Mouse (Mus musculus): ENCODE results near the gene Pmp22. TPM values are rescaled to one million over a fixed set of nuclear protein-coding genes. Genes with fewer than 3 reads are reported as not detected.

Pmp22 gene
- total and polyA plus RNA-seq, 3 experiments = 0.11 TPM; not detected in 2

DNA sequence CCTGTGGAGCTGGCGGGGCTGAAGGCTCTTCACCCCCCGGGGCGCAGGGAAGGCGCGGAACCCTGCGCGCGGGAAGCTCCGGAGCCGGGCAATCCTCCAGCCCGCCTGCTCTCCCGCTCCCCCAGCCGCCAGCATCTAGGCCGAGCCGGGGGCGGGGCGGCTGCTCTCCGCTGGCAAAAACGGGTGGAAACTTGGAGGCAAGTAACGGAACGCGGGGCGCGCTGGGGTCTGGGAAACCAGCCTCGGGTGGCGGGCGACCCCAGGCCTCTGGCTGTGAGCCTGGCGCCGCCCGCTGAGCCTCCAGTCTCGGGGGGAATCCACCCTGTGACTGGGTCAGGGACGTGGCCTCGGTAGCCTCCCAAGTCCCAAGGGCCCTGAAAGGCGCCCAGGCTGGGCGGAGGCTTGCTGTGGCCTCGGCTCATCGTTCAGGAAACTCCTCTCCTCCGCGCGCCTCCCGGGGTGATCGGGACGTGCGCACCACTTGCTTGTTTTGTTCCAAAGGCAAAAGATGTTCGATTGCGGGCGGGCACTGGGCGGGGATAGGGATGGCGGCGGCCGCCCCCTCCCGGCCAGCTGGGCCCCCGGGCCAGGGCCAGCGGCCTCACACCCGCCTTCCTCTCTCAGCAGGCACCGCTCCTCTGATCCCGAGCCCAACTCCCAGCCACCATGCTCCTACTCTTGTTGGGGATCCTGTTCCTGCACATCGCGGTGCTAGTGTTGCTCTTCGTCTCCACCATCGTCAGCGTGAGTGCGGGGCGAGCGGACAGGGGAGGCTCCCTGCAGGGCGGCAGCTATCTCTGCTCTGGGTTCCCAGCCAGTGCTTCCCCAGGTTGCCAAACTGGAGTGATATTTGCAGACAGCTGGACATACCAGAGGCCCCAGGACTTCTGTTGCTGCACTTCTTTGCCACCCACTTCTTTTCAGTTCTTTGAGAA lies 4.0 kb downstream of the Pmp22 start:
- no peak for TF ChIP-seq POLR2AphosphoS5 (IDR thresholded peaks at IDR 0.05; ENCODE audit: insufficient replicate concordance, low read depth, low read length)
- TF ChIP-seq TAL1 (conservative IDR thresholded peaks at IDR 0.05; ENCODE audit: low read depth, low read length) = no peak
- no peak for TF ChIP-seq GATA2 (IDR thresholded peaks at IDR 0.05; ENCODE audit: borderline replicate concordance, low read depth, low read length)
- no peak for TF ChIP-seq CTCF (IDR thresholded peaks at IDR 0.05; ENCODE audit: low read depth, low read length)
- TF ChIP-seq GATA1 (IDR thresholded peaks at IDR 0.05; ENCODE audit: borderline replicate concordance, low read length) = no peak
- Histone ChIP-seq H3K27me3 (ENCODE audit: insufficient read depth, low read length) (no peaks in the 10 kb centered on the region), H3K36me3 (replicated peaks) (no peaks in the 10 kb centered on the region), H3K4me3 (ENCODE audit: low read depth, low read length) (no peak overlapping the region; the same call in 1 of the 2 replicates), H3K9me3 (replicated peaks) (peaks cover 45% of the 10 kb centered on the region), H3K4me1 (ENCODE audit: insufficient read depth, low read depth, low read length) (no peaks in the 10 kb centered on the region)
- ATAC-seq (ENCODE audit: extremely low read depth, insufficient number of reproducible peaks, low FRiP score, poor library complexity, severe bottlenecking) (no peak), DNase-seq (ENCODE audit: low spot score) (no peak)

DNA sequence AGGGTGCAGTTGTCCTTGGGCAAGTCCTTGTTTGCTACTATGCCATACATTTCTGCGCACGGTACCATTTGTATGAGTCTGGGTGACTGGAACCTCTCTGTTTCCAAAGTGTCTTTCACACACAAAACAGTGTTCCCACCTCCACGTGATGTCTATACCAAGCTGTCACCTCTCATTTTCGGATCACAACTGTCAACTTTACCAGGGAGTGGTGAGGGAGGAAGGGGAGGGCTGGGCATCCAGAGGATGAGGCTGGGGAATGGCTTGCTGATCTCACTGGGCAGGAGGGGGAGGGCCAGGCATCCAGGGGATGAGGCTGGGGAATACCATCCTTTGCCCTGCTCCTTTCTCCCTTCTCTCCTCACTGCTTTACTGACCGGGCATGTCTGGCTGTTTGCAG lies 5.2 kb downstream of the Pmp22 start:
- Histone ChIP-seq H3K36me3 (replicated peaks) (no peaks in the 10 kb centered on the region), H3K27me3 (ENCODE audit: insufficient read depth, low read length) (no peaks in the 10 kb centered on the region), H3K4me3 (ENCODE audit: low read depth, low read length) (no peak overlapping the region), H3K4me1 (ENCODE audit: insufficient read depth, low read depth, low read length) (no peaks in the 10 kb centered on the region), H3K9me3 (replicated peaks) (peaks cover 45% of the 10 kb centered on the region)
- DNase-seq (ENCODE audit: low spot score) (no peak), ATAC-seq (ENCODE audit: extremely low read depth, insufficient number of reproducible peaks, low FRiP score, poor library complexity, severe bottlenecking) (no peak)
- TF ChIP-seq TAL1 (conservative IDR thresholded peaks at IDR 0.05; ENCODE audit: low read depth, low read length) = no peak
- TF ChIP-seq POLR2AphosphoS5 (IDR thresholded peaks at IDR 0.05; ENCODE audit: insufficient replicate concordance, low read depth, low read length) = no peak
- TF ChIP-seq CTCF (IDR thresholded peaks at IDR 0.05; ENCODE audit: low read depth, low read length) = no peak
- no peak for TF ChIP-seq GATA1 (IDR thresholded peaks at IDR 0.05; ENCODE audit: borderline replicate concordance, low read length)
- no peak for TF ChIP-seq GATA2 (IDR thresholded peaks at IDR 0.05; ENCODE audit: borderline replicate concordance, low read depth, low read length)

DNA sequence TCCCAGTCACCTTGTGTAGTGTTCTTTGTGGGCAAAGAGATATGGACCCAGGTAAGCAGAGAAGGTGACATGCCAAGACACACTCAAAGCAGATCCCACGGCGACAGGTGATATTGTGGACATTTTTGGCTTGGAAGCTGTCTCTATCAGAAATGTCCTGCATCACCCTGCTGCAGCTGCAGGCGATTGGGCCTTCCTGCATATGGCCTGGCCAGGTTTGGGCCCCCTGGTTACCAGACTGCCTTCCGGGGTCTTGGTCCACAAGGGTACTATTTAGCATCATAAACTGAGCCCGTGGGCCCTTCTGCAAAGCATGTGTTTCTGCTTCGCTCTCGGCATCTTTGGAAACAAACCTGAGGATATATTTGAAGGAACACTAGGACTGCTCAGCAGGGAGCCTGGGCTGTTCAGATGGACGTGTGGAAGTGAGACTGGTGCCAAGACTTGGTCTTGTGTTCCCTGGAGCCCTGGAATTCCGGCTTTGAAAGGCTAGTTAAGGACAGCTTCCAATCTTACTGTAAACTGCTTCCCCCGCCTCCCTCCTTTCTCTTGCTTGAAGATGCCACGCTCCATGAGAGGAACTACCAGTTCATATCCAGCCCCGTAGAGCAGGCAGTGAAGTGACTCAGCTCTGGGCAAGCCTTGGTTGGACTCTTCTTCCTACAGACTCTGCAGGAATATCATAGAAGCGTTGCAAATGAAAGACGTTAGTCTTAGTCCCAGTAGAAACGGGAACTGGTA lies 6.1 kb downstream of the Pmp22 start:
- Histone ChIP-seq H3K9me3 (replicated peaks) (peaks cover 38% of the 10 kb centered on the region), H3K36me3 (replicated peaks) (no peaks in the 10 kb centered on the region), H3K4me3 (ENCODE audit: low read depth, low read length) (no peak overlapping the region), H3K4me1 (ENCODE audit: insufficient read depth, low read depth, low read length) (no peaks in the 10 kb centered on the region), H3K27me3 (ENCODE audit: insufficient read depth, low read length) (no peaks in the 10 kb centered on the region)
- ATAC-seq (ENCODE audit: extremely low read depth, insufficient number of reproducible peaks, low FRiP score, poor library complexity, severe bottlenecking) (no peak), DNase-seq (ENCODE audit: low spot score) (no peak)
- no peak for TF ChIP-seq CTCF (IDR thresholded peaks at IDR 0.05; ENCODE audit: low read depth, low read length)
- no peak for TF ChIP-seq GATA2 (IDR thresholded peaks at IDR 0.05; ENCODE audit: borderline replicate concordance, low read depth, low read length)
- no peak for TF ChIP-seq POLR2AphosphoS5 (IDR thresholded peaks at IDR 0.05; ENCODE audit: insufficient replicate concordance, low read depth, low read length)
- no peak for TF ChIP-seq GATA1 (IDR thresholded peaks at IDR 0.05; ENCODE audit: borderline replicate concordance, low read length)
- no peak for TF ChIP-seq TAL1 (conservative IDR thresholded peaks at IDR 0.05; ENCODE audit: low read depth, low read length)

DNA sequence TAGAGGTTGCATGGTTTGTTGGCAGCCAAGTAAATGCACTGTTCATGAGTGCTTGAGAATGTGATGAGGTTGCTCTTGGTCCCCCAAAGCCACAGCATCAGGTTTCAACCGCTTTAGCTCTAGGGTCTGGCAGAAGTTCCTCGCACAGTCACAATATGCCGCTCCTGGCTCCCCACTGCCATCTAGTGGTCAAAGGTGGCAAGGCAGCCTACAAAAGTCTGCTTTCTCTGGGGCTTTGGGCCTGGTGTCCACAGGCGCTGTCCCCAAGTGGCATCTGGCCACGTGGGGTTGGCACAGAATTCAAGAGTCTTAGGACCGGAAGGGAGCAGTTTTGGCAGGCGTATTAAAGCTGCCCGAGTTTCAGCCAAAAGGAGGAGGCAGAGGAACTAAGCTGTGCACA lies 6.8 kb downstream of the Pmp22 start:
- no peak overlapping the region for H3K4me3 ChIP-seq (ENCODE audit: low read depth, low read length)

DNA sequence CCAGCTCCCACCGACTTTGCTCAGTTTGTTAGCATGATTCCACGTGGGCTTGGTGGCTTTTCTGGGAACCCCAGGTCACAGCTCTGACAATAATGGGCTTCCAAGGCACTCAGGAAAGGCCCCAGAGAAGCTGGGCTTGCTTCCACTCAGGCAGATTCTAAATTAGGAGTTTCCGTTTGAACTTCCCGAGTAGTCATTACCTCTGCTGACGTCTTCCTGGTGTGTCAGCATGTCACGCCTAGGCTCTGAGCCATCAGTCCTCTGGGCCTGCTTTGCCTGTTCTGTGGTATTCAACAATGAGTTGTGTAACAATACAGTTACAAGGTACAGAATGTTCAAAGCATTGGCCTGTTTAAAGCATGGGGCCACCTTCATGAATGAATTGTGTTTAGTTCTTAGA lies 7.4 kb downstream of the Pmp22 start:
- Histone ChIP-seq H3K36me3 (replicated peaks) (no peaks in the 10 kb centered on the region), H3K27me3 (ENCODE audit: insufficient read depth, low read length) (no peaks in the 10 kb centered on the region), H3K4me3 (ENCODE audit: low read depth, low read length) (no peak overlapping the region), H3K4me1 (ENCODE audit: insufficient read depth, low read depth, low read length) (no peaks in the 10 kb centered on the region), H3K9me3 (replicated peaks) (peaks cover 27% of the 10 kb centered on the region)
- DNase-seq (ENCODE audit: low spot score) (no peak), ATAC-seq (ENCODE audit: extremely low read depth, insufficient number of reproducible peaks, low FRiP score, poor library complexity, severe bottlenecking) (no peak)
- TF ChIP-seq GATA1 (IDR thresholded peaks at IDR 0.05; ENCODE audit: borderline replicate concordance, low read length) = no peak
- TF ChIP-seq POLR2AphosphoS5 (IDR thresholded peaks at IDR 0.05; ENCODE audit: insufficient replicate concordance, low read depth, low read length) = no peak
- no peak for TF ChIP-seq CTCF (IDR thresholded peaks at IDR 0.05; ENCODE audit: low read depth, low read length)
- no peak for TF ChIP-seq TAL1 (conservative IDR thresholded peaks at IDR 0.05; ENCODE audit: low read depth, low read length)
- TF ChIP-seq GATA2 (IDR thresholded peaks at IDR 0.05; ENCODE audit: borderline replicate concordance, low read depth, low read length) = no peak

More for the DNA sequence above, 6.8 kb downstream of the Pmp22 start:
- DNase-seq (ENCODE audit: low spot score) (peak; percentile 36), ATAC-seq (ENCODE audit: extremely low read depth, insufficient number of reproducible peaks, low FRiP score, poor library complexity, severe bottlenecking) (0 out of 2 replicates have a peak, but pooled peaks have one; percentile 34)
- TF ChIP-seq POLR2AphosphoS5 (IDR thresholded peaks at IDR 0.05; ENCODE audit: insufficient replicate concordance, low read depth, low read length) (no peak), CTCF (IDR thresholded peaks at IDR 0.05; ENCODE audit: low read depth, low read length) (peak; percentile 90)
- Histone ChIP-seq H3K9me3 (replicated peaks) (peaks cover 33% of the 10 kb centered on the region), H3K4me1 (ENCODE audit: insufficient read depth, low read depth, low read length) (no peaks in the 10 kb centered on the region), H3K27me3 (ENCODE audit: insufficient read depth, low read length) (no peaks in the 10 kb centered on the region), H3K36me3 (replicated peaks) (no peaks in the 10 kb centered on the region)

DNA sequence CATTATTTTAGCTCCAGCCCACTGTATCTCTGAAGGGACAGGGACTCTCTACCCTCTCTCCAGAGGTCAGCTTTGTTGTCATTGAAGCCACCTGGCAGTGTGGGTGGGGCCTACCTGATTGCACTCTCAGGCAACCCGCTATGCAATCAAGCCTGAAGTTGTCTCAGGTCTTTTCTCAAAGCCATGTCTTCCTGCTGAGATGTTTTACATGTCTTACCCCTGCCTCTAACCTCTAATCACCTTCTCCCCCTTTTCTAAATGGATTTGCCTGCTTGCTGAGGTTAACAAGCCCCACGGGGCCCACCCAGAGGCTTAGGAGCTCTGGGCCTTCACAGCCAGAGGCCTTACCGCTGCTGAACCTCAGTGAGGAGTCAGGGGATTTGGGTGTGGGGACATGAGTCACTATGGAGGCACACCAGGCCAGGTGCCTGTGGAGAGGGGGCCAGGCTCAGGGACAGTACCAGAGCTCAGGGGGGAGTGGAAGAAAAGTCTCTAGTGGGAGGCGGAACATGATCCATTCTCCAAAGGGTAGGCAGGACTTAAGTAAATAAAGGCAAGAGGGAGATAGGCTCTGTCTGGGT lies 8.1 kb downstream of the Pmp22 start:
- H3K36me3 ChIP-seq (replicated peaks) = no peaks in the 10 kb centered on the region
- no peaks in the 10 kb centered on the region for H3K4me1 ChIP-seq (ENCODE audit: insufficient read depth, low read depth, low read length)
- H3K9me3 ChIP-seq (replicated peaks) = peaks cover 27% of the 10 kb centered on the region
- H3K27me3 ChIP-seq (ENCODE audit: insufficient read depth, low read length) = no peaks in the 10 kb centered on the region
- no peak overlapping the region for H3K4me3 ChIP-seq (ENCODE audit: low read depth, low read length)
- ATAC-seq (ENCODE audit: extremely low read depth, insufficient number of reproducible peaks, low FRiP score, poor library complexity, severe bottlenecking) (no peak), DNase-seq (ENCODE audit: low spot score) (no peak)
- TF ChIP-seq CTCF (IDR thresholded peaks at IDR 0.05; ENCODE audit: low read depth, low read length) (no peak), TAL1 (conservative IDR thresholded peaks at IDR 0.05; ENCODE audit: low read depth, low read length) (no peak), POLR2AphosphoS5 (IDR thresholded peaks at IDR 0.05; ENCODE audit: insufficient replicate concordance, low read depth, low read length) (no peak), GATA1 (IDR thresholded peaks at IDR 0.05; ENCODE audit: borderline replicate concordance, low read length) (no peak), GATA2 (IDR thresholded peaks at IDR 0.05; ENCODE audit: borderline replicate concordance, low read depth, low read length) (no peak)

All from G1E (cell line).